Mouse (Mus musculus) ES-Bruce4 (cell line): Measurements from ENCODE around the gene E2f8. TPM values are rescaled to one million over a fixed set of nuclear protein-coding genes. Genes with fewer than 3 reads are reported as not detected.

ENCODE experiments used
- H3K27ac ChIP-seq: 2 replicates; pipeline ENCODE4 v1.5.1; 2012; ENCODE audit warnings: low read length, inconsistent platforms; ENCODE audit not compliant: insufficient read depth
- H3K27me3 ChIP-seq: 2 replicates; pipeline ENCODE4 v1.6.1; 2012; ENCODE audit warnings: mild to moderate bottlenecking, low read length, inconsistent platforms; ENCODE audit not compliant: control insufficient read depth, poor library complexity, insufficient read depth, severe bottlenecking
- H3K36me3 ChIP-seq: 2 replicates; pipeline ENCODE4 v1.6.1; 2012; ENCODE audit warnings: inconsistent platforms, mild to moderate bottlenecking, low read length, moderate library complexity; ENCODE audit not compliant: control insufficient read depth, poor library complexity, insufficient read depth, severe bottlenecking
- H3K4me1 ChIP-seq: one replicate; pipeline ENCODE4 v1.8.1; 2011; ENCODE audit warnings: low read length; ENCODE audit not compliant: control insufficient read depth, insufficient read depth
- H3K4me3 ChIP-seq: 2 replicates; pipeline ENCODE4 v1.5.1; 2011; ENCODE audit warnings: low read depth, mild to moderate bottlenecking, low read length
- H3K9ac ChIP-seq: 2 replicates; pipeline ENCODE4 v1.6.1; 2012; ENCODE audit warnings: low read depth, mild to moderate bottlenecking, inconsistent platforms; ENCODE audit not compliant: poor library complexity, severe bottlenecking
- H3K9me3 ChIP-seq: replicated peaks from 2 replicates; pipeline ENCODE4 v1.6.1; 2012; ENCODE audit warnings: mild to moderate bottlenecking, low read length, inconsistent platforms; ENCODE audit not compliant: control insufficient read depth, poor library complexity, insufficient read depth, severe bottlenecking
- CTCF ChIP-seq: IDR thresholded peaks from one replicate; pipeline ENCODE4 v1.8.1; 2011; ENCODE audit warnings: low read depth, low read length
- EP300 ChIP-seq: IDR thresholded peaks from 2 replicates; pipeline ENCODE4 v1.6.1; 2011; ENCODE audit warnings: low read depth, low read length; ENCODE audit not compliant: insufficient read depth
- POLR2A ChIP-seq: IDR thresholded peaks from one replicate; pipeline ENCODE4 v1.8.1; 2011; ENCODE audit warnings: low read length; ENCODE audit not compliant: insufficient read depth
- polyA plus RNA-seq: library from polyadenylated mRNA; stranded (reverse); fragments of >200 nt; gene quantifications from 2 replicates; pipeline ENCODE4 v1.2.4, GENCODE M21; 2011; ENCODE audit warnings: low read depth; ENCODE audit not compliant: missing spikeins, insufficient read depth, insufficient read length

E2f8 gene
- polyA plus RNA-seq, 1 experiment, result 24.9 TPM

DNA sequence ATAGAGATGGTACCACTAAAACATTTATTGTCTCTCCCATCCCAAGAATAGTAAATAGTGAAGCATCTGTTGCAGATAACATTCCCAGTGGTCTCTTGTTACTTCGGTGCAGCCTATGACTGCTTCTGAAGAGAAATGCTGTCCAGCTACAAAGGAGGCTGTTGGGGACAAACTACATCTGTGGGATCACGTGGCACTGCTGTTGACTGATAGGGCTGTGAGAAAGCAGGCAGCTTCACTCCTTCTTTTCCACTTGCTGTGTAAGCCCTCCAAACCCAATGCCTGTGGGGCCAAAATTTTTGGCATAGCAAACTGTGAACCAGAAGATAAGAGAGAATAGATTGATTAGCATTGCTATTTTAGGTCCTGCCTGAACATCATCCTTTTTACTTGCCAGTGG lies 51.0 kb downstream of the E2f8 start:
- no peaks in the 10 kb centered on the region for H3K27me3 ChIP-seq
- H3K4me1 ChIP-seq, result peaks cover 4% of the 10 kb centered on the region
- no peak overlapping the region for H3K9ac ChIP-seq
- no peaks in the 10 kb centered on the region for H3K9me3 ChIP-seq
- no peak for TF ChIP-seq CTCF
- no peak for TF ChIP-seq POLR2A
- TF ChIP-seq EP300, result no peak
- H3K36me3 ChIP-seq, result peaks cover 9% of the 10 kb centered on the region
- no peak overlapping the region for H3K27ac ChIP-seq
- no peak overlapping the region for H3K4me3 ChIP-seq

DNA sequence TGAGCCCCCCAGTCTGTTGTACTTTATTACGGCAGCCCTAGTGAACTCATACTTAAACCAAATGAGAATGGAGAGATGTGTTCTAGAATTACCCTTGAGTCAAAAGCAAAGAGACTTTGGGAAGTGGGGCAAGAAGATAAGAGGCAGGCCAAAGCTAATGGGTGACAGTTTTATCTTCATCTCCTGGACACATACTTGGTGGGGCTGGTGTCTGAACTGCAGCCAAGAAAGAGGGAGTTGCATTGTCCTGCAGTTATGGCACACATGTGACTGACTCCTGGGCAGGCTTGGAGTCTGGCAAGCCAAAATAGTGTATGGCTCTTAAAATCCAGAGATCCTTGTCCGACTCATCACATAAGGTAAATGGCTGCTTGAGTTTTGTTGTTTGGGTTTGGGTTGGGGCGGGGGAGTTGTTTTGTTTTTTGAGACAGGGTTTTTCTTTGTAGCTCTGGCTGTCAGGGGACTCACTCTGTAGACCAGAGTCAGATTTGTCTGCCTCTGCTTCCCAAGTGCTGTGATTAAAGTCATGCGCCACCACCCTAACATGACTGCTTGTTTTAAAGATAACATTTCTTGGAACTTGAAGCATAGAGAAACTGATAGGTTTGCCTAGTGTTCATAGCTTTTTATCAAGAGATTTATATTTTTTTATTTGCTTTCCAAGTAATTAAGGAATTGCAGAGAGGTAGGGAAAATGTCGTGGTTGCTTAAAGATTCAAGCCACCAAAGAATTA lies 52.1 kb downstream of the E2f8 start:
- no peak overlapping the region for H3K4me3 ChIP-seq
- no peak overlapping the region for H3K27ac ChIP-seq
- H3K9ac ChIP-seq, result no peak overlapping the region
- H3K4me1 ChIP-seq, result no peaks in the 10 kb centered on the region
- H3K27me3 ChIP-seq, result no peaks in the 10 kb centered on the region
- peaks cover 19% of the 10 kb centered on the region for H3K36me3 ChIP-seq
- TF ChIP-seq CTCF (no peak), EP300 (no peak), POLR2A (no peak)
- no peaks in the 10 kb centered on the region for H3K9me3 ChIP-seq

DNA sequence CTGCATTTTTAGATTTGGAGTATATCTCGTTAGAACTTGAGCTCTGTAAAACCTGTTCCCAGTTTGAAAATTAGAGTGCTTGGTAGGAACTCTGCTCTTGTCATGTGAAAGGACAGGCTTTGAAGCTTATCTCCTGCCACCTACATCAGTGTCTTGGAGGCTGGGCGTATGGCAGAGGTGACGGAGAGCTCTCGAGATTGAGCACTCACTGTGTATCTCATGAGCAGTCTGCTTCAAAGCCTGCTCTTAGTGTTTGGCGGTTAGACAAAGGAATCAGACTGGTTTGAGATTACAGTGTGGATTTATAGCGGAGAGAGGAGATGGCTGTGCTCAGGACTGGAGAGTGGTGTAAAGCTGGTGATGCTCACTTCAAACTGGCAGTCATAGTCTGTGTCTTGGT lies 56.2 kb downstream of the E2f8 start:
- no peaks in the 10 kb centered on the region for H3K4me1 ChIP-seq
- H3K27ac ChIP-seq, result no peak overlapping the region
- no peak overlapping the region for H3K9ac ChIP-seq
- TF ChIP-seq CTCF, result no peak
- no peak for TF ChIP-seq POLR2A
- TF ChIP-seq EP300, result no peak
- H3K27me3 ChIP-seq, result no peaks in the 10 kb centered on the region
- no peak overlapping the region for H3K4me3 ChIP-seq
- no peaks in the 10 kb centered on the region for H3K9me3 ChIP-seq
- peaks cover 42% of the 10 kb centered on the region for H3K36me3 ChIP-seq

DNA sequence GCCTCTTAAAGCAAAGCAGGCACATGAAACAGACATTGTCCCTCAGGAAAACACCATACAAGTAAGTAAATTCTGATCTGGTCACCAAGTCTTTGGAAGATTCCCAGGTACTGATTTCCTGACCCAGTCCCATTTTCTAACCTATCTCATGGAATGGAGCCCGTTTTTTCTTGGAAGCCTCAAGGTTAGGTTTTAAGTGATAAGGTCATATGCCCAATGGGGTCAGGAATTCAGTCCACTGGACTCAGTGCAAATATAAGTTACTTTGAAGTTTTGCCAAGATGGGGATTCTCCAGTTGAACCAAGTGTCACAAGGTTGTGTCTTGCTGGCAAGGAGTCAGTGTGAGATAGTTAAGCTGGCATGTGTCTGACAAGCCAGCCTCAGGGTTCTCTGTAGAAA lies 56.7 kb downstream of the E2f8 start:
- Histone ChIP-seq H3K9me3 (no peaks in the 10 kb centered on the region), H3K36me3 (peaks cover 45% of the 10 kb centered on the region), H3K27ac (no peak overlapping the region), H3K27me3 (no peaks in the 10 kb centered on the region), H3K4me3 (no peak overlapping the region), H3K4me1 (no peaks in the 10 kb centered on the region), H3K9ac (no peak overlapping the region)
- no peak for TF ChIP-seq EP300
- TF ChIP-seq CTCF, result no peak
- TF ChIP-seq POLR2A, result no peak

DNA sequence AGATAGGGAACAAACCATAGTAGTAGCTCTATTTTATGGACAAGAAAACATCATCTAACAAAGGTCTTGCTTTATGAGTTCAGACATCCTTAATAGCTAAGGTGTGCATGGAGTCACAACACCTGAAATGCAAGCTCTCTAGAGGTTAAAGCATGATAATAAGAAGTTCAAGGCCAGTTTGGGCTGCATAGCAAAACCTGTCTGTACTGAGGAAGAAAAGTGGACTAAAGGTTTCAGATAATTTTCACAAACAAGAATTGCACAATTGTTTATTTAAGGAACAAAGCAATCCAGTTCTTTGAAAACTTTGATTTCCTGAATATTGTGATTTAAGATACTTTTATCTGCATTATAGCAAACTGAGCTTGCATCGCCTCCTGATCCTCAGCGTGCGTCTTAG lies 57.8 kb downstream of the E2f8 start:
- no peak overlapping the region for H3K4me3 ChIP-seq
- no peak overlapping the region for H3K9ac ChIP-seq
- TF ChIP-seq EP300, result no peak
- no peak for TF ChIP-seq CTCF
- TF ChIP-seq POLR2A, result no peak
- H3K27me3 ChIP-seq, result no peaks in the 10 kb centered on the region
- no peaks in the 10 kb centered on the region for H3K9me3 ChIP-seq
- no peaks in the 10 kb centered on the region for H3K4me1 ChIP-seq
- H3K36me3 ChIP-seq, result peaks cover 51% of the 10 kb centered on the region
- no peak overlapping the region for H3K27ac ChIP-seq

DNA sequence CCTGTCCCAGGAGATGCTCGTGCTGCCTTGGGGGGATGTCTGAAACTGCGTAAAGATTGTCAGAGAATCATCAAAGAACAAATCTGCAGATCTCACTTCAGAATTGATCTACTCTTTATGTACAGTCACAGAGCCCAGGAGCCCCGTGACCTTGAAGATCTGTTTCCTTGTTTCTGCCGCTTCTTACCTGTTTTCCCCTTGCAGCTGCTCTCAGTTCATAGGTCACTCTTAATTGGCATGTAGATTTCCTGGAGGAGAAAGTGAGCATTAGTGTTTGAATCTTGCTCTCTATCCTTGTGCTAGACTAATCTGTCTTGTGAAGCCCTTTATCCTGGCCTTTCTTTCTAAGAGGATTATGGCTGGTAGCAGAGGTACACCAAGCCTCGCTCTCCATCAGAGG lies 59.7 kb downstream of the E2f8 start:
- H3K9ac ChIP-seq, result no peak overlapping the region
- no peaks in the 10 kb centered on the region for H3K4me1 ChIP-seq
- H3K9me3 ChIP-seq, result no peaks in the 10 kb centered on the region
- H3K36me3 ChIP-seq, result peaks cover 58% of the 10 kb centered on the region
- H3K27ac ChIP-seq, result no peak overlapping the region
- no peak overlapping the region for H3K4me3 ChIP-seq
- TF ChIP-seq CTCF (no peak), EP300 (no peak), POLR2A (no peak)
- no peaks in the 10 kb centered on the region for H3K27me3 ChIP-seq

Other genes starting within 250 kb of the E2f8 start
- not detected in 2 replicates for gene Mrgprb3, start 237.8 kb downstream of the E2f8 start, polyA plus RNA-seq
- gene Zdhhc13, start 92.6 kb downstream of the E2f8 start, polyA plus RNA-seq, result 51.2 and 52.1 TPM in 2 replicates
- not detected in 2 replicates for gene Csrp3, start 33.6 kb downstream of the E2f8 start, polyA plus RNA-seq
- 51.7 and 58.6 TPM in 2 replicates for gene Nav2, start 27.1 kb upstream of the E2f8 start, polyA plus RNA-seq